Mouse (Mus musculus): ENCODE data around the gene Kcns3. TPM values are rescaled to one million over a fixed set of nuclear protein-coding genes. Genes with fewer than 3 reads are reported as not detected.

The Kcns3 gene
- total RNA-seq (2014; fragmentation: Nextera tagmentation) (not detected in 2 replicates), total RNA-seq (2017) (not detected in 2 replicates)

DNA sequence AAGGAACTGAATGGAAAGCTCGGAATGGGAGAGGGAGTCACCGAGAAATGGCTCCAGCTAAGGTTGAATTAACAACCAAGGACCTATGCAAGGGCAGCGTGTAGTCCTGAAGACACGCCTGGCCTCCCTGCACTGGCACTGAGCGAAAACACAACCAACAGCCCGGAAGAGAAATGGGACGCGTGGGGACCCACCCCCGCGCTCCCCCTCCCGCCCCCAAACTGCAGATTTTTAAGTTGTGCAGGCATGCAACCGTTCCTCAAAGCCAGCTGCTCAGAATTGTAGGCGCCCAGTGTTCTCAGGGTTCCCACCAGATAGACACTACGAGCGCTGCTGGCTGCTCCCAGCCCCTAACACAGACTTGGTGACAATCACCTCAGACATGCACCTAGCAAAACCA, at the start of gene Kcns3:
TSS of gene Kcns3 (minus strand) at position 42 of the 400 bp plus-strand sequence.
- ATAC-seq (replicated peaks; ENCODE audit: poor library complexity, severe bottlenecking), result no peak

- no peak for ATAC-seq (replicated peaks; ENCODE audit: poor library complexity, severe bottlenecking)
Measured at GRCm38 (mm10) chr12:11198551-11198950, 47.7 kb upstream of the Kcns3 start.

- no peak for ATAC-seq (replicated peaks; ENCODE audit: poor library complexity, severe bottlenecking)
Measured at GRCm38 (mm10) chr12:11198026-11198425, 47.2 kb upstream of the Kcns3 start.

- ATAC-seq (replicated peaks; ENCODE audit: poor library complexity, severe bottlenecking), result peak; percentile 49; the same call in 1 of the 2 replicates
Measured at GRCm38 (mm10) chr12:11196830-11197229, 46.0 kb upstream of the Kcns3 start.

GRCm38 (mm10) chr12:11196142-11196597, 45.3 kb upstream of the Kcns3 start:
- peak; percentile 94 for ATAC-seq (replicated peaks; ENCODE audit: poor library complexity, severe bottlenecking)

- peak; percentile 52 for ATAC-seq (replicated peaks; ENCODE audit: poor library complexity, severe bottlenecking)
Measured at GRCm38 (mm10) chr12:11195031-11195430, 44.2 kb upstream of the Kcns3 start.

GRCm38 (mm10) chr12:11178486-11179154, 27.8 kb upstream of the Kcns3 start:
- ATAC-seq (replicated peaks; ENCODE audit: poor library complexity, severe bottlenecking), result peak; percentile 84

DNA sequence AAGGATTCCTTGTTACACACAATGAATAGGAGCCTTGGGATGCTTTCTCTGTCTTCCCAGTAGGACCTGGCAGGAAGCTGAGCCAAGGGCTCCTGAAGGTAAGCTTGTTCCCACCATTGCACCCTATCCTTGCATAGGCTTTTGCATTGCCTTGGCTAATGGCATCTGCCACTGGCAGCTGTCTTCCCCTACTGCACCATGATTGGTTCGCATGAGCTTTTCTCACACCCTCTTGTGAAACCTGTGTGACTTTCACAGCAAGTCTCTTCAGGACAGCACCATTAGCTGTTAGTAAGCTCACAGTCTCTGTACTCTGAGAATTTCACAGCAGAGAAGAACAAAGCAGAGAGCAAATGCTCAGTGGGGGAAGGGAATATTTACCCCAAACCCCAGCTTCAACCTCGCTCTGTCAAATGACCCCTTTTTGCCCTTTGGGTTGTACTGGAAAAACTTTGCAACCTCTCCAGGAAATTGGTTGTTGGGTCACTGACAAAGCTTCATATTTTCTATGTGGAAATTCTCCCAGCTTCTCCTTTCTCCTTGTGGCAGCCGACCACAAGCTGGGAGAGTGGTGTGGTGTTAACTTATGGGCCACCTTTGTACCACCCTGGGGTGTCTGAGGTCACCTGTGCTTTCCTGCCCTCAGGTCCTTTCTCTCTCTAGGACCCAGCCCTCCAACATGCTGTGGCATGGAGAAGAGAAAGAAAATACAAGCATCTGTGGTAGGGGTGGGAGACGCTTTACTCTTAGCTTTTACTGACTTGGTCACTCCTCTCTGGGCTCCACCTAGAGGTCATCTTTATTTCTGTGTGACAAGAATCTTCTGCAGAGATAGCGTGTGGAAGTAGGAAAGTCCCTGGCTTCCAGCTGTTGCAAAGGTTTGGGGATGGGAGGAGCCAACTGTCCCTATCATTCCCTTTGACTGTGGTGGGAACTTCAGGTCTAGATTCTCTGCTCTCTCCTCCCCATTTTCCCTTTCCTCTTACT, 26.8 kb upstream of the Kcns3 start:
- peak; percentile 70 for ATAC-seq (replicated peaks; ENCODE audit: poor library complexity, severe bottlenecking)

- ATAC-seq (replicated peaks; ENCODE audit: poor library complexity, severe bottlenecking), result no peak
Measured at GRCm38 (mm10) chr12:11158670-11159069, 7.8 kb upstream of the Kcns3 start.

- no peak for ATAC-seq (replicated peaks; ENCODE audit: poor library complexity, severe bottlenecking)
Measured at GRCm38 (mm10) chr12:11155123-11155522, 4.3 kb upstream of the Kcns3 start.

GRCm38 (mm10) chr12:11153587-11153986, 2.7 kb upstream of the Kcns3 start:
- no peak for ATAC-seq (replicated peaks; ENCODE audit: poor library complexity, severe bottlenecking)

- ATAC-seq (replicated peaks; ENCODE audit: poor library complexity, severe bottlenecking), result no peak; the same call in 1 of the 2 replicates
Measured at GRCm38 (mm10) chr12:11150192-11150935, 492 bp downstream of the Kcns3 start.

- ATAC-seq (replicated peaks; ENCODE audit: poor library complexity, severe bottlenecking), result no peak
Measured at GRCm38 (mm10) chr12:11149421-11150191, 1.2 kb downstream of the Kcns3 start.

DNA sequence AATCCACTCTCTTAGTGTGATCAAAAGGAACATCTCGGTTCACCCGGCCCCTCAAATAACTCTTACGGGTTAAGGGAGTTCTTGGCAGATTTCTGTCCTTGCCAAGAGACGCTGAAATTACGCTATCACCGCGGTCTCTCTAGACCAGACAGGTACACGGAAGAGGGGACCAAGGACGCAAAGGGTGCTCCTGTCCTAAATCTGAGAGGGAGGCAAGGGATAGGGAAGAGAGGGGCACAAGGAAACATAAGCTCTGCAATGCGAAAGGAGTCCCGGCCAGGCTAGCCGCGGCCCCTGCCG, 1.8 kb downstream of the Kcns3 start:
- no peak for ATAC-seq (replicated peaks; ENCODE audit: poor library complexity, severe bottlenecking)

- no peak for ATAC-seq (replicated peaks; ENCODE audit: poor library complexity, severe bottlenecking)
Measured at GRCm38 (mm10) chr12:11144894-11145293, 6.0 kb downstream of the Kcns3 start.

GRCm38 (mm10) chr12:11132418-11132817, 18.4 kb downstream of the Kcns3 start:
- no peak for ATAC-seq (replicated peaks; ENCODE audit: poor library complexity, severe bottlenecking)

GRCm38 (mm10) chr12:11129188-11129587, 21.7 kb downstream of the Kcns3 start:
- ATAC-seq (replicated peaks; ENCODE audit: poor library complexity, severe bottlenecking), result no peak

- ATAC-seq (replicated peaks; ENCODE audit: poor library complexity, severe bottlenecking), result no peak
Measured at GRCm38 (mm10) chr12:11126186-11126759, 24.6 kb downstream of the Kcns3 start.

- no peak for ATAC-seq (replicated peaks; ENCODE audit: poor library complexity, severe bottlenecking)
Measured at GRCm38 (mm10) chr12:11101565-11101964, 49.3 kb downstream of the Kcns3 start.
